Mouse (Mus musculus): ENCODE results near the gene Ankrd65. TPM values are rescaled to one million over a fixed set of nuclear protein-coding genes. Genes with fewer than 3 reads are reported as not detected.

Ankrd65 gene
- polyA plus RNA-seq, 1 experiment from 2014 or later = not detected

DNA sequence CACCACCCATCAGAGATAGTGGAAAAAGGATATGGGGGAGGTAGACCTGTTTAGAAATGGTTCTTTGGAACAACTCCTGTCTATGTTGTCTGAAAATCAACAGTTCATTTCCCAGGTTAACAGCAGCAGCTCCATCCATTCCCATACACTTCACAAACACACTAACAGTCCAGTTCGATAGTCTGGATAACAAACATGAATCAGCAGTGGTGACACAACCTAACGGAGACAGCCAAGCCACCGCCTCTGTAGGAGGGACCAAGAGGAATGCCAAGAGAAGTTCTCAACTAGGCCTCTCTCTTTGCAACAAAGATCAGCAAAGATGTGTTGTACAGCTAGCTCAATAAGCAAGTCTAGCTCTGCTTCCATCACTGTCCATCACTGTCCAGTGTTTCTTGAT lies 27.9 kb upstream of the Ankrd65 start:
- Histone ChIP-seq H3K4me2 (no peak overlapping the region; the same call in 1 of the 2 replicates), H3K4me1 (replicated peaks) (peaks cover 34% of the 10 kb centered on the region), H3K27me3 (no peaks in the 10 kb centered on the region), H3K9ac (no peak overlapping the region), H3K27ac (no peak overlapping the region), H3K9me3 (no peaks in the 10 kb centered on the region), H3K4me3 (0 out of 2 replicates have a peak overlapping the region, but pooled peaks have one; percentile 4), H3K36me3 (peaks cover 3% of the 10 kb centered on the region)
- WGBS = 95% methylated on average over 3 of the region's 3 CpGs
- no peak for ATAC-seq (ENCODE audit: low FRiP score)

DNA sequence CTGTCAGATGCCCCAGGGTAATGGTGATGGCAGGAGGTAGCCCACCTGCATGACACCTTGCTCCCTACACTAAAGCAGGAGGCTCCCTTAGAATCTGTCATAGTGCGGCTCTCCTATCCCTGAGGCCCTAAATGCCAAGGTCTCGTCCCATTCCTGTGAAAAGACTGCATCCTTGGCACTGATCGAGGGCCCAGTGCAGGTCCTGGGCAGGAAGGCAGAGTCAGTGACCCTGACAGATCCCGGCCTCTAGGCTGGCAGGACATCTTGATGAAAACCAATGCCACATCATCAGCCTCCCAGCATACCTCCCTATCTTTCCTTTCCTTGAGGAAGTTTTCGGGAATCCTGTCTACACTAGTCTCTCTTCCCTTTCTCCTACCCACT lies 20.8 kb upstream of the Ankrd65 start:
- H3K4me3 ChIP-seq = peak overlapping the region; percentile 50
- no peaks in the 10 kb centered on the region for H3K36me3 ChIP-seq
- 62% methylated on average over 5 of the region's 5 CpGs for WGBS
- peak overlapping the region; percentile 71 for H3K4me2 ChIP-seq
- peak overlapping the region; percentile 72; the same call in 1 of the 2 replicates for H3K27ac ChIP-seq
- no peaks in the 10 kb centered on the region for H3K9me3 ChIP-seq
- peaks cover 28% of the 10 kb centered on the region for H3K4me1 ChIP-seq (replicated peaks)
- ATAC-seq (ENCODE audit: low FRiP score) = no peak
- H3K27me3 ChIP-seq = peaks cover 37% of the 10 kb centered on the region
- peak overlapping the region; percentile 80 for H3K9ac ChIP-seq

- H3K9me3 ChIP-seq = no peaks in the 10 kb centered on the region
- H3K36me3 ChIP-seq = no peaks in the 10 kb centered on the region
- peak; percentile 83 for ATAC-seq (ENCODE audit: low FRiP score)
- H3K4me3 ChIP-seq = peak overlapping the region; percentile 50
- H3K9ac ChIP-seq = peak overlapping the region; percentile 80
- peaks cover 34% of the 10 kb centered on the region for H3K4me1 ChIP-seq (replicated peaks)
- under 1% methylated on average over 39 of the region's 39 CpGs for whole genome bisulfite sequencing
- H3K27me3 ChIP-seq = peaks cover 39% of the 10 kb centered on the region
- peak overlapping the region; percentile 71 for H3K4me2 ChIP-seq
- peak overlapping the region; percentile 72; the same call in 1 of the 2 replicates for H3K27ac ChIP-seq
Observed at GRCm38 (mm10) chr4:155769880-155770512, 20.2 kb upstream of the Ankrd65 start.

GRCm38 (mm10) chr4:155770626-155771025 lies 19.6 kb upstream of the Ankrd65 start:
- Histone ChIP-seq H3K4me3 (peak overlapping the region; percentile 50), H3K9me3 (no peaks in the 10 kb centered on the region), H3K4me1 (replicated peaks) (peaks cover 40% of the 10 kb centered on the region), H3K27me3 (peaks cover 45% of the 10 kb centered on the region), H3K36me3 (no peaks in the 10 kb centered on the region), H3K4me2 (peak overlapping the region; percentile 71), H3K9ac (peak overlapping the region; percentile 80), H3K27ac (0 out of 2 replicates have a peak overlapping the region, but pooled peaks have one; percentile 72)
- no peak; the same call in 1 of the 2 replicates for ATAC-seq (ENCODE audit: low FRiP score)
- 43% methylated on average over 24 of the region's 24 CpGs for WGBS

GRCm38 (mm10) chr4:155771706-155772105 lies 18.5 kb upstream of the Ankrd65 start:
- H3K4me2 ChIP-seq = peak overlapping the region; percentile 6; the same call in 1 of the 2 replicates
- no peaks in the 10 kb centered on the region for H3K9me3 ChIP-seq
- ATAC-seq (ENCODE audit: low FRiP score) = no peak
- H3K36me3 ChIP-seq = no peaks in the 10 kb centered on the region
- H3K27me3 ChIP-seq = peaks cover 51% of the 10 kb centered on the region
- peaks cover 41% of the 10 kb centered on the region for H3K4me1 ChIP-seq (replicated peaks)
- 0 out of 2 replicates have a peak overlapping the region, but pooled peaks have one; percentile 29 for H3K9ac ChIP-seq
- WGBS = 79% methylated on average over 2 of the region's 2 CpGs
- no peak overlapping the region for H3K4me3 ChIP-seq
- H3K27ac ChIP-seq = no peak overlapping the region

DNA sequence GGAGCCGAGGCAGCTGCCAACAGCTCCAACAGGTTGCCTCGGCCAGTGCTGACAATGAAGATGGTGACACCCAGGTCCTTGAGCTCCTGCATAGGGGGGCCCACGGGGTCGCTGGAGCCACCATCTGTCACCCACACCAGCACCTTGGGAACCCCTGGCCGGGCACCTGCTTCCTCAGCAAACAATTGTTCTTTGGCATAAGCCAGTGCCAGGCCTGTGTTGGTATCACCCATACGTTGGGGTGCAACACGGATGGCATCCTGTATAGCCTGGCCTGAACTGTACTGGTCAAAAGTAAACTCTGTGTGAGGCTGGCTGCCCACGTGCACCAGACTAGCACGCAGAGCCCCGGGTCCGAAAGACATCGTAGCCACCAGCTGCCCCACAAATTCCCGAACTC lies 17.5 kb upstream of the Ankrd65 start:
- Histone ChIP-seq H3K36me3 (no peaks in the 10 kb centered on the region), H3K4me1 (replicated peaks) (peaks cover 43% of the 10 kb centered on the region), H3K27me3 (peaks cover 52% of the 10 kb centered on the region), H3K4me2 (peak overlapping the region; percentile 66), H3K9me3 (no peaks in the 10 kb centered on the region), H3K9ac (peak overlapping the region; percentile 35; the same call in 1 of the 2 replicates), H3K4me3 (no peak overlapping the region), H3K27ac (no peak overlapping the region)
- ATAC-seq (ENCODE audit: low FRiP score) = no peak
- WGBS = 89% methylated on average over 13 of the region's 13 CpGs

GRCm38 (mm10) chr4:155773335-155774078 lies 16.7 kb upstream of the Ankrd65 start:
- Histone ChIP-seq H3K36me3 (no peaks in the 10 kb centered on the region), H3K4me2 (peak overlapping the region; percentile 66), H3K27ac (0 out of 2 replicates have a peak overlapping the region, but pooled peaks have one; percentile 53), H3K4me3 (peak overlapping the region; percentile 40), H3K27me3 (peaks cover 52% of the 10 kb centered on the region), H3K9me3 (no peaks in the 10 kb centered on the region), H3K4me1 (replicated peaks) (peaks cover 43% of the 10 kb centered on the region), H3K9ac (peak overlapping the region; percentile 67)
- 37% methylated on average over 5 of the region's 5 CpGs for WGBS
- ATAC-seq (ENCODE audit: low FRiP score) = no peak

DNA sequence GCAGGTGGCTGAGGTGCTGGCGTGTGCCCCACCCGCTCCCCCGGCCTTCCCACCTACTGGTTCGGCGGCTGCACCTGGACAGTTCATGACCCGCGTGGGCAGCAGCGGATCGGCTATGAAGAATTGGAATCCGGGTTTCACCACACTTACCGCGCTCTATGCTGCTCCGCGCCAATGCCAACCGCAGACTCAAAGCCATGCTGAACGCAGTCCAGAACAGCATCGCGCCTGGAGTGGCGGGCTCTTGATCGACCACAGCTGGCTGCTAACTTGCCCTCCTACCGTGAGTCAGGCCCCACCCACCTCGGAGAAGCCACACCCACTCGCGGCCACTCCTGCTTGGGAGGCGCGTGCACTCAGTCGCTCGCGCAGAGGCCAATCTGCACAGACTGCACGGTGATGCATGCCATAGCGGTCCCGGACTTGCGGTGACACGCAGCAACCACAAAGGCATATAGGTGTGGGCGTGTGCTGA lies 15.9 kb upstream of the Ankrd65 start, which contains the start of gene Vwa1:
Gene Vwa1 (minus strand): TSS at position 419 of the 475 bp plus-strand sequence.
- 1% methylated on average over 35 of the region's 35 CpGs for WGBS

DNA sequence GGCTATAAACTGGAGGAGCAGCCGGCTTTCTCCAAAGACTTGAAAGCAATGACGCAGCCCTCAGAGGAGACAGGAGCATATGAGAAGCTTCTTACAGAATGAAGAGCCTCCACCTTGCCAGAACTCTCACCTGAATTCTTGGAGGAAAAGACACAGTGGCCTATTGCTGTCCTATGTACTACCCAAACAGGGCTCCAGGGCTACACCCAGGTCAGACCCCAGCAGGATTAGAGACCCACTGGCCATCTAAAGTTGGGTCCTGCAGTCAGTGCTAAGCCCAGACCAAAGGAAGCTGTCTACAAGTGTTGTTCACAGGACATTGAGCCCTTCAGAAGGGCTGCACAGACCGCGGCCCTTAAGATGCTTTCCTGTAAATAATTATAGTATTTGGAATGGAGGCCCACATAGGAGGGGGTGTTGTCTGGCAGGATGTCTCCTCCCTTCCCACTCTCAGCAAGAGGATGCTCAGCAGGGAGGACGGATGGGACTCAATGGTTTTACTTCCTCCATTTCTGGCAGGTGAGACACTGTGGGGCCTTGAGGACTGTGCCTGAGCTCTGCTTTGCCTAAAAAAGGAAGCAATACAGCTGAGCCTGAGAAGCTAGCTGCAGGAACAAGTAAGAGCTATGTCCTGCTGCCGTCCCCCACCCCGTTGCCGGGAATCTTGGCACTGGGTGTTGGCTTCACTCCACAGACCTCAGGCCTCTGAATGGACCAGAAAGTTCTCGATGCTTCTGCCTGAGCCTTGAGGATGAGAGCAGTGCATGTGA lies 15.1 kb upstream of the Ankrd65 start:
- Histone ChIP-seq H3K27me3 (peaks cover 52% of the 10 kb centered on the region), H3K4me2 (peak overlapping the region; percentile 66), H3K27ac (peak overlapping the region; percentile 53), H3K36me3 (no peaks in the 10 kb centered on the region), H3K4me3 (peak overlapping the region; percentile 40), H3K9ac (peak overlapping the region; percentile 67), H3K9me3 (no peaks in the 10 kb centered on the region), H3K4me1 (replicated peaks) (peaks cover 34% of the 10 kb centered on the region)
- ATAC-seq (ENCODE audit: low FRiP score) = no peak
- 67% methylated on average over 9 of the region's 9 CpGs for WGBS

More for the DNA sequence above, 15.9 kb upstream of the Ankrd65 start, which contains the start of gene Vwa1:
- Histone ChIP-seq H3K4me3 (peak within 1 kb of the TSS; percentile 40), H3K4me1 (replicated peaks) (peaks cover 43% of the 10 kb centered on the region), H3K27me3 (peaks cover 52% of the 10 kb centered on the region), H3K9ac (peak within 1 kb of the TSS; percentile 67), H3K4me2 (peak within 1 kb of the TSS; percentile 66), H3K27ac (peak within 1 kb of the TSS; percentile 53), H3K9me3 (no peaks in the 10 kb centered on the region), H3K36me3 (no peaks in the 10 kb centered on the region)
- peak; percentile 77 for ATAC-seq (ENCODE audit: low FRiP score)

- Histone ChIP-seq H3K4me2 (no peak overlapping the region), H3K27me3 (peaks cover 48% of the 10 kb centered on the region), H3K9ac (no peak overlapping the region), H3K4me3 (no peak overlapping the region), H3K27ac (peak overlapping the region; percentile 53; the same call in 1 of the 2 replicates), H3K36me3 (no peaks in the 10 kb centered on the region), H3K4me1 (replicated peaks) (peaks cover 29% of the 10 kb centered on the region), H3K9me3 (no peaks in the 10 kb centered on the region)
- 83% methylated on average over 3 of the region's 3 CpGs for WGBS
- no peak for ATAC-seq (ENCODE audit: low FRiP score)
Observed at GRCm38 (mm10) chr4:155775855-155776254, 14.4 kb upstream of the Ankrd65 start.

GRCm38 (mm10) chr4:155776704-155777335 lies 13.4 kb upstream of the Ankrd65 start:
- Histone ChIP-seq H3K9ac (no peak overlapping the region), H3K27ac (no peak overlapping the region), H3K4me2 (no peak overlapping the region), H3K36me3 (no peaks in the 10 kb centered on the region), H3K9me3 (no peaks in the 10 kb centered on the region), H3K4me3 (no peak overlapping the region), H3K27me3 (peaks cover 38% of the 10 kb centered on the region), H3K4me1 (replicated peaks) (peaks cover 29% of the 10 kb centered on the region)
- WGBS = 30% methylated on average over 2 of the region's 2 CpGs
- ATAC-seq (ENCODE audit: low FRiP score) = no peak
